Mouse (Mus musculus) kidney, embryonic 15.5 days (tissue): Measurements from ENCODE around the gene Gas8. TPM values are rescaled to one million over a fixed set of nuclear protein-coding genes. Genes with fewer than 3 reads are reported as not detected.

Experiments used
- ATAC-seq: fragments of 200-750 bp; cut with Nextera tagmentation; replicated peaks from 2 replicates; pipeline ENCODE4 v1.8.0; 2017; ENCODE audit warnings: moderate TSS enrichment; ENCODE audit not compliant: low FRiP score
- H3K27ac ChIP-seq: fragments of 300-500 bp; sonication (generic); 2 replicates; pipeline ENCODE4 v1.5.1; 2015; ENCODE audit warnings: mild to moderate bottlenecking, inconsistent platforms
- H3K27me3 ChIP-seq: fragments of 300-500 bp; sonication (generic); 2 replicates; pipeline ENCODE4 v1.6.1; 2015; ENCODE audit warnings: inconsistent platforms
- H3K36me3 ChIP-seq: fragments of 300-500 bp; sonication (generic); 2 replicates; pipeline ENCODE4 v1.6.1; 2015; ENCODE audit warnings: inconsistent platforms
- H3K4me1 ChIP-seq: fragments of 300-500 bp; sonication (generic); 2 replicates; pipeline ENCODE4 v1.6.1; 2015; ENCODE audit warnings: inconsistent platforms
- H3K4me2 ChIP-seq: fragments of 300-500 bp; sonication (generic); 2 replicates; pipeline ENCODE4 v1.6.1; 2015; ENCODE audit warnings: moderate library complexity, mild to moderate bottlenecking, inconsistent platforms
- H3K4me3 ChIP-seq: fragments of 300-500 bp; sonication (generic); replicated peaks from 2 replicates; pipeline ENCODE4 v1.5.1; 2015; ENCODE audit warnings: mild to moderate bottlenecking, inconsistent platforms
- H3K9ac ChIP-seq: fragments of 300-500 bp; sonication (generic); 2 replicates; pipeline ENCODE4 v1.6.1; 2015; ENCODE audit warnings: mild to moderate bottlenecking, inconsistent platforms
- H3K9me3 ChIP-seq: fragments of 300-500 bp; sonication (generic); replicated peaks from 2 replicates; pipeline ENCODE4 v1.6.1; 2016; ENCODE audit warnings: inconsistent platforms
- WGBS: fragments of 180-500 bp; shearing (Covaris S2); methylation state at CpG from one replicate; pipeline ENCODE4 v1.1.7; 2015; ENCODE audit warnings: mixed read lengths; 5-methylcytosine and 5-hydroxymethylcytosine counted together
- polyA plus RNA-seq: library from polyadenylated mRNA; unstranded; fragments of >200 nt; fragmentation: Nextera tagmentation; extraction: Ambion mirVana; gene quantifications from 2 replicates; pipeline ENCODE4 v1.2.1, GENCODE M21; 2015

Gene Gas8
- polyA plus RNA-seq, 1 experiment from 2014 or later: 34.4 TPM

GRCm38 (mm10) chr8:123499556-123499955, 19.1 kb upstream of the Gas8 start:
- H3K27ac ChIP-seq: no peak overlapping the region
- no peak overlapping the region for H3K4me2 ChIP-seq
- WGBS: 92% methylated on average over 11 of the region's 11 CpGs
- peaks cover 5% of the 10 kb centered on the region for H3K4me1 ChIP-seq
- 0 out of 2 replicates have a peak, but pooled peaks cover 4% of the 10 kb centered on the region for H3K9me3 ChIP-seq
- H3K4me3 ChIP-seq: no peak overlapping the region
- ATAC-seq: no peak
- H3K36me3 ChIP-seq: peaks cover 95% of the 10 kb centered on the region
- H3K27me3 ChIP-seq: no peaks in the 10 kb centered on the region
- H3K9ac ChIP-seq: no peak overlapping the region

- no peak overlapping the region for H3K9ac ChIP-seq
- no peak overlapping the region for H3K27ac ChIP-seq
- 91% methylated on average over 5 of the region's 5 CpGs for WGBS
- H3K27me3 ChIP-seq: no peaks in the 10 kb centered on the region
- H3K9me3 ChIP-seq: 0 out of 2 replicates have a peak, but pooled peaks cover 4% of the 10 kb centered on the region
- no peak for ATAC-seq
- no peak overlapping the region for H3K4me3 ChIP-seq
- peaks cover 92% of the 10 kb centered on the region for H3K36me3 ChIP-seq
- no peak overlapping the region for H3K4me2 ChIP-seq
- peaks cover 21% of the 10 kb centered on the region for H3K4me1 ChIP-seq
Measured at GRCm38 (mm10) chr8:123502192-123502591, 16.4 kb upstream of the Gas8 start.

- ATAC-seq: no peak
- Histone ChIP-seq H3K27me3 (no peaks in the 10 kb centered on the region), H3K9me3 (0 out of 2 replicates have a peak, but pooled peaks cover 4% of the 10 kb centered on the region), H3K36me3 (peaks cover 96% of the 10 kb centered on the region), H3K4me1 (peaks cover 21% of the 10 kb centered on the region), H3K4me2 (no peak overlapping the region), H3K4me3 (no peak overlapping the region), H3K27ac (peak overlapping the region; percentile 66; the same call in 1 of the 2 replicates), H3K9ac (no peak overlapping the region)
- 99% methylated on average over 6 of the region's 6 CpGs for WGBS
Measured at GRCm38 (mm10) chr8:123503801-123504467, 14.7 kb upstream of the Gas8 start.

GRCm38 (mm10) chr8:123504591-123505195, 13.9 kb upstream of the Gas8 start:
- peak; percentile 44; the same call in 1 of the 2 replicates for ATAC-seq
- peak overlapping the region; percentile 66 for H3K27ac ChIP-seq

GRCm38 (mm10) chr8:123505267-123505666, 13.4 kb upstream of the Gas8 start:
- Histone ChIP-seq H3K36me3 (peaks cover 94% of the 10 kb centered on the region), H3K4me2 (0 out of 2 replicates have a peak overlapping the region, but pooled peaks have one; percentile 7), H3K27me3 (no peaks in the 10 kb centered on the region), H3K9ac (no peak overlapping the region), H3K4me3 (no peak overlapping the region), H3K27ac (peak overlapping the region; percentile 66), H3K4me1 (peaks cover 21% of the 10 kb centered on the region), H3K9me3 (0 out of 2 replicates have a peak, but pooled peaks cover 4% of the 10 kb centered on the region)
- WGBS: 45% methylated on average over 4 of the region's 4 CpGs
- 0 out of 2 replicates have a peak, but pooled peaks have one; percentile 14 for ATAC-seq

More at GRCm38 (mm10) chr8:123504591-123505195, 13.9 kb upstream of the Gas8 start:
- Histone ChIP-seq H3K4me1 (peaks cover 21% of the 10 kb centered on the region), H3K4me3 (no peak overlapping the region), H3K9me3 (0 out of 2 replicates have a peak, but pooled peaks cover 4% of the 10 kb centered on the region), H3K36me3 (peaks cover 96% of the 10 kb centered on the region), H3K9ac (no peak overlapping the region), H3K4me2 (0 out of 2 replicates have a peak overlapping the region, but pooled peaks have one; percentile 7), H3K27me3 (no peaks in the 10 kb centered on the region)
- 52% methylated on average over 9 of the region's 9 CpGs for WGBS

GRCm38 (mm10) chr8:123505695-123506094, 12.9 kb upstream of the Gas8 start:
- H3K27ac ChIP-seq: 0 out of 2 replicates have a peak overlapping the region, but pooled peaks have one; percentile 66
- ATAC-seq: 0 out of 2 replicates have a peak, but pooled peaks have one; percentile 54
- no peaks in the 10 kb centered on the region for H3K27me3 ChIP-seq
- no peak overlapping the region for H3K4me2 ChIP-seq
- 0 out of 2 replicates have a peak, but pooled peaks cover 4% of the 10 kb centered on the region for H3K9me3 ChIP-seq
- H3K36me3 ChIP-seq: peaks cover 90% of the 10 kb centered on the region
- no peak overlapping the region for H3K4me3 ChIP-seq
- peaks cover 21% of the 10 kb centered on the region for H3K4me1 ChIP-seq
- 39% methylated on average over 9 of the region's 9 CpGs for WGBS
- no peak overlapping the region for H3K9ac ChIP-seq

GRCm38 (mm10) chr8:123507153-123507552, 11.5 kb upstream of the Gas8 start:
- no peak overlapping the region for H3K9ac ChIP-seq
- H3K36me3 ChIP-seq: peaks cover 75% of the 10 kb centered on the region
- no peak overlapping the region for H3K27ac ChIP-seq
- ATAC-seq: no peak
- 0 out of 2 replicates have a peak, but pooled peaks cover 4% of the 10 kb centered on the region for H3K9me3 ChIP-seq
- H3K27me3 ChIP-seq: peaks cover 2% of the 10 kb centered on the region; the same call in 1 of the 2 replicates
- no peak overlapping the region for H3K4me3 ChIP-seq
- H3K4me2 ChIP-seq: no peak overlapping the region
- 95% methylated on average over 5 of the region's 5 CpGs for WGBS
- peaks cover 21% of the 10 kb centered on the region for H3K4me1 ChIP-seq

- ATAC-seq: no peak
- H3K4me2 ChIP-seq: no peak overlapping the region
- 76% methylated on average over 5 of the region's 5 CpGs for WGBS
- no peak overlapping the region for H3K4me3 ChIP-seq
- no peak overlapping the region for H3K27ac ChIP-seq
- peaks cover 41% of the 10 kb centered on the region for H3K36me3 ChIP-seq
- no peaks in the 10 kb centered on the region for H3K9me3 ChIP-seq
- H3K27me3 ChIP-seq: peaks cover 36% of the 10 kb centered on the region
- H3K4me1 ChIP-seq: peaks cover 20% of the 10 kb centered on the region
- no peak overlapping the region for H3K9ac ChIP-seq
Measured at GRCm38 (mm10) chr8:123510819-123511218, 7.8 kb upstream of the Gas8 start.

- no peak for ATAC-seq
Measured at GRCm38 (mm10) chr8:123514136-123514535, 4.5 kb upstream of the Gas8 start.

GRCm38 (mm10) chr8:123514781-123515539, 3.7 kb upstream of the Gas8 start, which contains the start of gene Dbndd1:
Gene Dbndd1, minus strand, starts transcription at chr8:123515463.
- Histone ChIP-seq H3K27ac (no peak within 1 kb of the TSS), H3K27me3 (peaks cover 53% of the 10 kb centered on the region), H3K4me3 (peak within 1 kb of the TSS; percentile 59), H3K36me3 (peaks cover 1% of the 10 kb centered on the region), H3K4me1 (peaks cover 30% of the 10 kb centered on the region), H3K9ac (peak within 1 kb of the TSS; percentile 46), H3K9me3 (no peaks in the 10 kb centered on the region), H3K4me2 (peak within 1 kb of the TSS; percentile 91)
- 0% methylated on average over 56 of the region's 63 CpGs for WGBS
- peak; percentile 59 for ATAC-seq

More at GRCm38 (mm10) chr8:123514136-123514535, 4.5 kb upstream of the Gas8 start:
- 3% methylated on average over 9 of the region's 9 CpGs for WGBS
- peak overlapping the region; percentile 59 for H3K4me3 ChIP-seq
- peak overlapping the region; percentile 46 for H3K9ac ChIP-seq
- peaks cover 24% of the 10 kb centered on the region for H3K4me1 ChIP-seq
- peaks cover 53% of the 10 kb centered on the region for H3K27me3 ChIP-seq
- H3K36me3 ChIP-seq: peaks cover 10% of the 10 kb centered on the region
- no peak overlapping the region for H3K27ac ChIP-seq
- peak overlapping the region; percentile 91 for H3K4me2 ChIP-seq
- no peaks in the 10 kb centered on the region for H3K9me3 ChIP-seq

GRCm38 (mm10) chr8:123515540-123515897, 3.1 kb upstream of the Gas8 start:
- Histone ChIP-seq H3K27me3 (peaks cover 53% of the 10 kb centered on the region), H3K4me1 (peaks cover 30% of the 10 kb centered on the region), H3K9ac (no peak overlapping the region), H3K27ac (no peak overlapping the region), H3K9me3 (no peaks in the 10 kb centered on the region), H3K36me3 (peaks cover 2% of the 10 kb centered on the region; the same call in 1 of the 2 replicates), H3K4me2 (peak overlapping the region; percentile 91), H3K4me3 (peak overlapping the region; percentile 59)
- 4% methylated on average over 11 of the region's 11 CpGs for WGBS
- ATAC-seq: no peak
